Mouse (Mus musculus) liver, postnatal 0 days (tissue): Measurements from ENCODE around the gene Fam83e. TPM values are rescaled to one million over a fixed set of nuclear protein-coding genes. Genes with fewer than 3 reads are reported as not detected.

Source experiments
- ATAC-seq: fragments of 200-750 bp; cut with Nextera tagmentation; 2 replicates; pipeline ENCODE4 v1.8.0; 2017; ENCODE audit warnings: mild to moderate bottlenecking, moderate library complexity
- DNase-seq: peaks from one replicate; pipeline ENCODE4 v3.0.0-alpha.2; 2016
- H3K27ac ChIP-seq: fragments of 300-500 bp; sonication (generic); 2 replicates; pipeline ENCODE4 v1.5.1; 2014; ENCODE audit warnings: antibody characterized with exemption, moderate library complexity, mild to moderate bottlenecking, low read depth
- H3K27me3 ChIP-seq: fragments of 300-500 bp; sonication (generic); 2 replicates; pipeline ENCODE4 v1.6.1; 2014; ENCODE audit warnings: low read length, control low read depth, mixed read lengths; ENCODE audit not compliant: insufficient read depth
- H3K36me3 ChIP-seq: fragments of 300-500 bp; sonication (generic); replicated peaks from 2 replicates; pipeline ENCODE4 v1.6.1; 2014; ENCODE audit warnings: mild to moderate bottlenecking, control low read depth, low read length, moderate library complexity, mixed read lengths; ENCODE audit not compliant: insufficient read depth
- H3K4me1 ChIP-seq: fragments of 300-500 bp; sonication (generic); 2 replicates; pipeline ENCODE4 v1.6.1; 2014; ENCODE audit warnings: antibody characterized with exemption, mild to moderate bottlenecking, control low read depth; ENCODE audit not compliant: insufficient read depth
- H3K4me2 ChIP-seq: fragments of 300-500 bp; sonication (generic); 2 replicates; pipeline ENCODE4 v1.6.1; 2014; ENCODE audit warnings: low read depth, mild to moderate bottlenecking, low read length, moderate library complexity, mixed read lengths
- H3K4me3 ChIP-seq: fragments of 300-500 bp; sonication (generic); 2 replicates; pipeline ENCODE4 v1.5.1; 2014; ENCODE audit warnings: low read depth, low read length
- H3K9ac ChIP-seq: fragments of 300-500 bp; sonication (generic); replicated peaks from 2 replicates; pipeline ENCODE4 v1.6.1; 2014; ENCODE audit warnings: mild to moderate bottlenecking, moderate library complexity
- H3K9me3 ChIP-seq: fragments of 300-500 bp; sonication (generic); 2 replicates; pipeline ENCODE4 v1.6.1; 2016; ENCODE audit warnings: mild to moderate bottlenecking, control low read depth, low read length, mixed read lengths
- CTCF ChIP-seq: sonication (generic); IDR thresholded peaks from 2 replicates; pipeline ENCODE4 v1.5.1; 2016; ENCODE audit warnings: antibody characterized with exemption, low read depth
- EP300 ChIP-seq: IDR thresholded peaks from 2 replicates; pipeline ENCODE4 v1.6.1; 2016; ENCODE audit warnings: antibody characterized with exemption, low read depth, mild to moderate bottlenecking
- WGBS: fragments of 180-500 bp; shearing (Covaris S2); extraction: QIAGEN DNeasy Blood & Tissue Kit; methylation state at CpG from one replicate; pipeline ENCODE4 v1.1.7; 2014; ENCODE audit not compliant: insufficient replicate concordance; 5-methylcytosine and 5-hydroxymethylcytosine counted together
- polyA plus RNA-seq: library from polyadenylated mRNA; unstranded; fragments of >200 nt; fragmentation: Nextera tagmentation; extraction: Ambion mirVana; gene quantifications from 2 replicates; pipeline ENCODE4 v1.2.1, GENCODE M21; 2015

The Fam83e gene
- polyA plus RNA-seq, 1 experiment from 2014 or later, result 0.13 TPM

- Histone ChIP-seq H3K27me3 (no peaks in the 10 kb centered on the region), H3K9me3 (no peaks in the 10 kb centered on the region), H3K4me3 (no peak overlapping the region), H3K4me2 (no peak overlapping the region), H3K27ac (no peak overlapping the region), H3K4me1 (peaks cover 16% of the 10 kb centered on the region), H3K36me3 (peaks cover 21% of the 10 kb centered on the region), H3K9ac (no peak overlapping the region)
- 76% methylated on average over 13 of the region's 13 CpGs for WGBS
- no peak for DNase-seq
- no peak for TF ChIP-seq EP300
- ATAC-seq, result no peak
Measured at GRCm38 (mm10) chr7:45721642-45722347, 783 bp downstream of the Fam83e start.

GRCm38 (mm10) chr7:45722348-45722713, 1.3 kb downstream of the Fam83e start:
- no peaks in the 10 kb centered on the region for H3K9me3 ChIP-seq
- peaks cover 21% of the 10 kb centered on the region for H3K36me3 ChIP-seq
- TF ChIP-seq CTCF (no peak; the same call in 1 of the 2 replicates), EP300 (no peak)
- peaks cover 12% of the 10 kb centered on the region for H3K4me1 ChIP-seq
- peak; percentile 30 for DNase-seq
- no peak overlapping the region for H3K27ac ChIP-seq
- H3K27me3 ChIP-seq, result no peaks in the 10 kb centered on the region
- no peak for ATAC-seq
- no peak overlapping the region for H3K4me3 ChIP-seq
- 79% methylated on average over 13 of the region's 13 CpGs for WGBS
- no peak overlapping the region for H3K9ac ChIP-seq
- H3K4me2 ChIP-seq, result no peak overlapping the region

- Histone ChIP-seq H3K9me3 (no peaks in the 10 kb centered on the region), H3K36me3 (peaks cover 21% of the 10 kb centered on the region), H3K27me3 (no peaks in the 10 kb centered on the region), H3K4me2 (no peak overlapping the region), H3K4me3 (no peak overlapping the region), H3K27ac (no peak overlapping the region), H3K9ac (no peak overlapping the region), H3K4me1 (peaks cover 16% of the 10 kb centered on the region)
- ATAC-seq (no peak), DNase-seq (no peak)
- TF ChIP-seq CTCF, result no peak
- WGBS, result 80% methylated on average over 4 of the region's 4 CpGs
Measured at GRCm38 (mm10) chr7:45723301-45723700, 2.3 kb downstream of the Fam83e start.

DNA sequence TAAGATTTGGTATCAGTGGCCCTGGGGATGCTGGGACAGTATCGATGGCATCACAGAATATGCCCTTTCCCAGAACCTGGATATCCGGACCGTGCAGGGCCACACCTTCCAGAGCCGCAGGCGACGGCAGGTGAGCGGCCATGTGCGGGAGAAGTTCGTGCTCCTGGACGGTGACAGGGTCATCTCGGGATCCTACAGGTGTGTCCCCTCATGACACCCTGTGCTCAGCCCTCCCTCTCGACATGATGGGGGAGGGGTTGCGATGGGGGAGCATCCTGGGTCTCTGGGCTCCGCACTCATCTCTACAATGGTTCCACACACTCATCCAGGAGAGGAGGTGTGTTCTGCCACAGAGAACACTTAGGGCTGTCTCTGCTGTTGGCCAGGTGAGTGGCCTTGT, 2.8 kb downstream of the Fam83e start:
- H3K27ac ChIP-seq, result no peak overlapping the region
- H3K4me2 ChIP-seq, result no peak overlapping the region
- DNase-seq, result no peak
- WGBS, result 89% methylated on average over 14 of the region's 14 CpGs
- no peaks in the 10 kb centered on the region for H3K9me3 ChIP-seq
- H3K4me3 ChIP-seq, result no peak overlapping the region
- H3K36me3 ChIP-seq, result peaks cover 21% of the 10 kb centered on the region
- H3K27me3 ChIP-seq, result no peaks in the 10 kb centered on the region
- H3K4me1 ChIP-seq, result peaks cover 16% of the 10 kb centered on the region
- TF ChIP-seq EP300 (no peak), CTCF (no peak)
- H3K9ac ChIP-seq, result no peak overlapping the region
- no peak for ATAC-seq

- no peak overlapping the region for H3K4me2 ChIP-seq
- no peak overlapping the region for H3K9ac ChIP-seq
- no peak for TF ChIP-seq EP300
- no peak for TF ChIP-seq CTCF
- peaks cover 5% of the 10 kb centered on the region; the same call in 1 of the 2 replicates for H3K4me1 ChIP-seq
- ATAC-seq, result no peak
- H3K36me3 ChIP-seq, result peaks cover 13% of the 10 kb centered on the region
- no peaks in the 10 kb centered on the region for H3K27me3 ChIP-seq
- 77% methylated on average over 9 of the region's 9 CpGs for WGBS
- H3K4me3 ChIP-seq, result no peak overlapping the region
- no peaks in the 10 kb centered on the region for H3K9me3 ChIP-seq
- no peak overlapping the region for H3K27ac ChIP-seq
- DNase-seq, result no peak
Measured at GRCm38 (mm10) chr7:45725151-45725550, 4.1 kb downstream of the Fam83e start.

DNA sequence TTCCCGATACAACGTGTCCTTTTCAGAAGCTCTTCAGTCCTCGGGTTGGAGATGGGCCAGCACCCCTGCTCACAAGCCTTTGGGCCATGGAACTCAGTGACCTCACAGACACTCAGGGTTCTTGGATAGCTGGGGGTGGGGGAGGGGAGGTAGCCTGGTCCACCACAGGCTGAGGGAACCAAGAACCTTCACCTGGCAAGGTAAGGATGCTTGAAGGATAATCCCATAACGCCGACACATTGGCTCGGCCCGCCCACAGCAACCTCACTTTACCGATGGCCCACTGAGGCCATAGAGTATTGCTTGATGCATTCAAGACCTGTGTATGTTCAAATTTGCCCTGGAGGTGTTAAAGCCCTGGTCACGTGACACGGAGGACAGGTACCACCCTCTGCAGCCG, 4.7 kb downstream of the Fam83e start, which contains the start of gene Spaca4:
Gene Spaca4 (minus strand): TSS at position 101 of the 400 bp plus-strand sequence.
- peaks cover 9% of the 10 kb centered on the region for H3K36me3 ChIP-seq
- WGBS, result 88% methylated on average over 11 of the region's 11 CpGs
- H3K27me3 ChIP-seq, result no peaks in the 10 kb centered on the region
- H3K27ac ChIP-seq, result no peak within 1 kb of the TSS
- TF ChIP-seq CTCF (no peak), EP300 (no peak)
- no peak within 1 kb of the TSS for H3K4me3 ChIP-seq
- no peak for DNase-seq
- H3K9ac ChIP-seq, result no peak within 1 kb of the TSS
- H3K9me3 ChIP-seq, result no peaks in the 10 kb centered on the region
- peaks cover 5% of the 10 kb centered on the region; the same call in 1 of the 2 replicates for H3K4me1 ChIP-seq
- no peak within 1 kb of the TSS for H3K4me2 ChIP-seq
- ATAC-seq, result no peak
